Mouse (Mus musculus) lung, postnatal 36 days (tissue): ENCODE data around the gene Stmn1.
A peak's percentile ranks its signal among the peaks of the same experiment; 100 is the strongest.

Experiments used
- DNase-seq: peaks from one replicate; pipeline ENCODE4 v3.0.0; 2022; ENCODE audit warnings: mixed read lengths

The Stmn1 gene

GRCm38 (mm10) chr4:134460277-134460676, 7.8 kb upstream of the Stmn1 start:
- peak; percentile 52 for DNase-seq

DNA sequence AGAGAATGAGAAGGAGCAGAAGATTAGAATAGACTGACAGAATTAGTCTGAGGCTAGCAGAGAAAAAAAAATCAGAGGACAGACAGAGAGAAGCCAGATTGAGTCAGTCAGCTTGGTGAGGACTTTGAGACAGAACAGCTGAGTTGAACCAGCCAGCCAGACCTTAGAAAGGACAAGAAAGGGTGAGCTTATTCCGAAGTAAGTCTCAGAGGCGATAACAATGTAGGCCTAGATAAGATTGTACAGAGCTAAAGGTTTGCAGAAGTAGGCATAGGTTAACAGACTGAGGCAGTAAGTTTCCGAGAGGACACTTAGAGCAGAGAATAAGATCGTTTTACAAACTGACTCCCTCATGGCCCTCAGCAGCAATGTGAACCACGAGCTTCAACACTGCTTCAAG, 6.9 kb upstream of the Stmn1 start:
- no peak for DNase-seq

GRCm38 (mm10) chr4:134465789-134466188, 2.3 kb upstream of the Stmn1 start:
- DNase-seq: no peak

DNA sequence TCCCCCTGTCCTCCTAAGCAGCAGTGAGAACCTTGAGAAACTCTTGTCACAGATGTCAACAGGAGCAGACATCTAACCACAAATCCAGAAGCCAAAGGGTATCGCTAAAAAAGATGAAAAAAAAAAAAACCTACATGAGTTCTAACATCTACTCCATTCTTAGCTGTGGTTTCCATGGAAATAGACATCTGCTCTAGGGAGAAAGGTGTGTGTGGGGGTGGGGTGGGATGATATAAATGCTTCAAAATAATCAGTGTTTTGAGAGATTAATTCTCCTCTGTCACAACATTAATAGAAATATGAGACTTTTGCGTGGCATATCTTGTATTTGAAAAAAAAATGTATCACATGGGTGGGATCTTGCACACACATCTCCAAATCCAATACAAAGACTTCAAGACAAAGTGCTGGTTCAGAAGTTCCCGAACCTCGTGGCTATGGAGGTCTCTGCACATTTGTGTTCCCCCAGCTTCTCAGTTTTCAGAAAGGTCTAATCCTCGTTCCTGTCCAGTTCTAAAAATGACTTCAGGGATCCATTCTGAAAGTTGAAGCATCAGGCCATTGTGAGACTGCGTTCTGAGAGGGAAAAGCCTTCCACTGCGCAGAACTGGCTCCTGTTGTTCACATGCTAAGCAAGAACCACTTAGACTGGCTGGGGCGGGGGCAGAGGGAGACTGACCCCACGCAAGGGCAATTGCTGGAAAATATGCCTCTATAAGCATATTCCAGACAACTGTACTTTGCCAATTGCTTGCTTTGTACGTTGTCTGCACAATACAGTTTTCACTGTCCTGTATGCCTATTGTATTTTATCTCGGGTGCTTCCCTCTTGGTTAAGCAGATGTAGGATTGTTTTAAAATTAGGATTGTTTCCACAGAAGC, 1.5 kb upstream of the Stmn1 start:
- no peak for DNase-seq

- peak; percentile 88 for DNase-seq
Measured at GRCm38 (mm10) chr4:134467435-134468214, 495 bp upstream of the Stmn1 start.

DNA sequence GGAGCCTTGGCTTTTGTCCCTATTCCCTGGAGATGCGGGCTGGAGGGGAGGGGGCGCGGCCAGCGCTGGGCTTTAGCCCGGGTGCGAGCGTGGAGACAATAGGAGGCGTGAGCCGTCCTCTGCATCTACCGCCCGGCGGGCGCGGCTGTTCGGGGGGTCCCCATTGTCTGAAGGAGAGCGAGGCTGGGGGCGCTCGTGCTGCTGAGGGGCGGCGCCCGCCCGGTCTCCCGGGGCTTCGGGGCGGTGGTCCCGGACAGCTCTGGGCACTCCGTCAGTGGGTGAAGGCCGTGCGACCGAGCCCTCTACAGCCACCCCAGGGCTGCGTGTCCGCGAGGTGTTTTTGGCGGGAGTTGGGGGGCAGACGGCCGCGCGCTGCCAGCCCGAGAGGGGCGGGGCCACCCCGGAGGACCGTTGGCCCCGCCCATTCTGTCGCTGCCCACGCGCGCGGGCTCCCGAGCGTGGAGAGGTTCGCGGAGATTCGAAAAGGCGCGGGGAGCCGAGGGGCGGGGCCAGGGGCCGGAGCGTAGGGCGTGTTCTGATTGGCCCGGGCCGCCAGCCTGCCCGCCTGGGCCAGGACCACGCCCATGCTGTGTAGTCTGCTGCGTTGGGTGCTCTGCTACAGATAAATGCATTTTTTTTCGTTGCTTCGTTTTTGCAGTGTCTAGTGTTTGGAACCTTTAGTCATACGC, 602 bp downstream of the Stmn1 start:
- DNase-seq: peak; percentile 96

- no peak for DNase-seq
Measured at GRCm38 (mm10) chr4:134469341-134469796, 1.2 kb downstream of the Stmn1 start.

DNA sequence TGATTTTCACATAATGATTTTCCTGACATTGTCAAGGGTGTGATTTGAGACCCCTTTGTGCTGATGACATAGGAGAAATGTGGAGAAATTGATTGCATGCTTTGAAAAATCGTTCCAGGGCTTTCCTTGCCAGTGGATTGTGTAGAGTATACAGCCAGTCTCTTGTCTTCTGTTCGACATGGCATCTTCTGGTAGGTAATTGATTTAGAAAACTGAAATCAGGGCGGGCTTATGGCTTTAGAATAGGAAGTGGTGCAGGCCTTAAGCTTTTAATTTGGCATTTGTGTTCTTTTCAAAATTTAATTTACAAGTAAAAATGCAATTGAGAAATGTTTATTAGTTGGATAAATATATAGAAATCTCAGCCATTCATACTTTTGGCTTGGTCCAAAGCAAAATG, 1.9 kb downstream of the Stmn1 start:
- no peak for DNase-seq

DNA sequence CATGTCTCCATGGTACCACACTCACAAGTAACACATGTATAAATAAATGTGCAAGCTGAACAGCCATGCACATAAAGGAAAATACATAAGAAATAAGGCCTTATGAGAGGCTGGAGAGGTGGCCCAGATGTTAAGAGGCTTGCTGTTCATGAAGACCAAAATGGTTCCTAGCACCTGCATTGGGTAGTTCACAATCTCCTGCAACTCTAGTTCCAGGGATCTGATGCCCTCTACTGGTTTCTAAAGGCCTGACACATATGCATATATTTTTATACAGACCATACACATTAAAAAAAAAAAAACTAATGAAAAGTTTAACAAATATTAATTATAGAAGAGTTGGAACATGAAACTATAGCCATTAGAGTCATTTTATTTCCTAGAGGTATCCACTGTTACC, 3.3 kb downstream of the Stmn1 start:
- DNase-seq: peak; percentile 44

GRCm38 (mm10) chr4:134473764-134474163, 5.6 kb downstream of the Stmn1 start:
- DNase-seq: no peak

DNA sequence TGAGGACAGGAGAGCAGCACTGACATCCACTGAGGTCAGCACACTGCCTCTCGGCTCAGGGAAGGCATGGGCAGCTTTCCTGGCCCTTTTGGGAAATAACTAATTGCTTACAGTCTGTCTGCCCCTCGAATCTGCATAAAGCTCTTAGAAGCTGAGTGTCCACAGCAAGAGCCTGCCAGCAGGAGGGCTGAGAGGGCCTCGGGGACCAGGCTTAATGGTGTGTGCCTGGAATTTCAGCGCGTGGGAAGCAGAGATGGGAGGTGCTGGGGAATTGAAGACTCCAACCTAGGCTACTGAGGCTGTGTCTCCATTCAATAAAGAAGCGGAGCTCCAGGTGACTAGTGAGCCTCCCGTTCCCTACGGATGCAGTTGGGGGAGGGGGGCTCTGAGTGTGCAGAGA, 6.1 kb downstream of the Stmn1 start:
- no peak for DNase-seq

- peak; percentile 51 for DNase-seq
Measured at GRCm38 (mm10) chr4:134476899-134477298, 8.8 kb downstream of the Stmn1 start.

GRCm38 (mm10) chr4:134478031-134478430, 9.9 kb downstream of the Stmn1 start:
- peak; percentile 93 for DNase-seq

DNA sequence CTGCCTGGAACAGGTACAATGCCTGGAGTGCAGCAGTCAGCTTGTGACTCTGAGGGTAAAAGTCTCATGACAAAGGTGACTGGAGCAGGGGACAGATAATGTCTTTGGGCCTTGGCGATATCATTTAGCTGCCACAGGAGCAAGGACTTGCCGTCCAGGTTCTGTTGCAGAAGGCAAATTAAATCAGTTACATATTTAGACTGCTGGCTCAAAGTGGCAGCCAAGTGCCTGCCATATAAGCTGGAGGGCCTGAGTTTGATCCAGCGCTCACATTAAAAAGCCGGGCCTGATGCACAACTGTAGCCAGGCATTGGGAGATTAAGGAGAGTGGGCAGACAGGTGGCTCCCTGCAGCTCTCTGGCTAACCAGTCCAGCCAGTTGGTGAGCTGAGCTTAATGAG, 11.7 kb downstream of the Stmn1 start:
- no peak for DNase-seq

DNA sequence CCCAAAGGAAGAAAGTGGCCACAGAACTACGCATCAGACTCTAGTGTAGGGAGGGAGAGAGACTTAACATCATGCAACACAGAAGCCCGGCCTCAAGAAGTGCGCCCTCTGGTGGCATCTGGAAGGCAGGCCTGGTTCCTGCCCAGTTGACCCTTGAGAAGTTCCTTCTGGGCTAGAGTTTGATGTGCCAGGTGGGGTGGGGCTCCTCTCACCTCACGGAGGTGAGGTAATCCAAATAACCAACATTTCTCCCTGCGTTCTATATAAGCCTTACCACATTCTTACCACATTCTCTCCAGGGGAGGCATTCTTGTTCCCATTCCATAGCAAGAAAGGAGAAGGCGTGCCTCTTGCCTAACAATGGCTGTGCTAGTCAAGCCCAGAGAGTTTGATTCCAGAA, 12.7 kb downstream of the Stmn1 start:
- DNase-seq: peak; percentile 95

- DNase-seq: no peak
Measured at GRCm38 (mm10) chr4:134481270-134481669, 13.2 kb downstream of the Stmn1 start.

DNA sequence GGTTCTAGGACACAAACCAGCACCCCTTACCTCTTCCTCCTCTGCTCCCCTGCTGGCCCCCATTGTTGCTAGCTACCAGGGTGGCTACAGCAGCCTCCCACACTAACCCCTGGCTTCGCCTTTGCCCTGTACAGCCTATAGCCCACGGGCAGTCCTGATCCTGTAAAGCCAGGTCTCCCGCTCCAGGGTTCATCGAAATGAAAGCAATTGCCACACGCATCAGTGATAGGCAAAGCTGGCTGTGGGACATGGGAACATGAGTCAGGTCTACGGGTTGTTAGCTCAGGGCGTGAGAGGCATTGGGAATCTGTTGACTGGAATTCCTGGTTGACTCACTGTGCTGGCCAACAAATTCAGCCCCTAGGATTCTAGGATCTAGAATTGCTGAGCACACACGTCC, 14.3 kb downstream of the Stmn1 start:
- DNase-seq: no peak

DNA sequence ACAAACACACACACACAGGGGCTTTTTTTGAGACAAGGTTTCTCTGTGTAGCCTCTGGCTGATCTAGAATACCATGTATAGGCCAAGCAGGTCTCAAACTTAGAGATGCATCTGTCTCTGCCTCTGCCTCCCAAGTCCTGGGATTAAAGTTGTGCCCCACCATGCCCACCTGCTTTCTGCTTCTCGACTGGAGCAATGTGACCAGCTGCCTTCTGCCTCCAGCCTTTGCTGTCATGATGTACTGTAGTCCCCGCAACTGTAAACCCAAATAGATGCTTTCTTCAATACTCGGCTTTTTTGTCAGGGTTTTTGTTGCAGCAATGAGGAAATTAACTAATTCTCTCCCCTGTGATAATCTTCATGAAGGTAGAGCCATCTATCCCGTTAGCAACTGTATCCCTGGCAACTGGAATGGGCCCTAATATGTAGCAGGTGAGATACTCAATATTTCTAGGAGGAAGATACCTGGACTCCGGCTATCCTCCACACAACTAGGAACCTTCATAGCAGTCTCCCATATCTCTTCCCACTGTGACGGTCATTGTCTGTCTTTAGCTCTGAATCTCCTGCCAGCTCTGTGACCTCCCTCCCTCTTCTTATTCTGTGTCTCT, 15.1 kb downstream of the Stmn1 start:
- no peak for DNase-seq

DNA sequence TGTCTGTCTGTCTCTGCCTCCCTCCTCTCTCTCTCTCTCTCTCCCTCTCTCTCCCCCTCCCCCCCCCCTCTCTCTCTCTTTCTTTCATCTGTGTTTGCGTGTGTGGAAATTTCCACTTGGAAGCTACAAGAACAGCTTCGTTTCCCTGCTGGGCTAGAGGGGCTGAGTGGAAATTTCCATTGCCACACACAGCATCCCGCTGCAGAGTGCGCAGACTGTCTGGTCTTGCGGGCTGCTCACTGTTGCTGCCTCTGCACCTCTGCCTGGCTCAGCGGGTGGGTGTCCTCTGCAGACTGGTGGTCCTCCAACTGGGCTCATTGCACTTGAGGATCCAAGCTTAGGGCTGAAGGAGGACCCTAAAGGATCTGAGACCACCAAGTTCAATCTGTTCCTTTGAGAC, 15.6 kb downstream of the Stmn1 start:
- DNase-seq: peak; percentile 39

GRCm38 (mm10) chr4:134484231-134484630, 16.1 kb downstream of the Stmn1 start:
- no peak for DNase-seq

GRCm38 (mm10) chr4:134485151-134485900, 17.2 kb downstream of the Stmn1 start:
- DNase-seq: no peak

DNA sequence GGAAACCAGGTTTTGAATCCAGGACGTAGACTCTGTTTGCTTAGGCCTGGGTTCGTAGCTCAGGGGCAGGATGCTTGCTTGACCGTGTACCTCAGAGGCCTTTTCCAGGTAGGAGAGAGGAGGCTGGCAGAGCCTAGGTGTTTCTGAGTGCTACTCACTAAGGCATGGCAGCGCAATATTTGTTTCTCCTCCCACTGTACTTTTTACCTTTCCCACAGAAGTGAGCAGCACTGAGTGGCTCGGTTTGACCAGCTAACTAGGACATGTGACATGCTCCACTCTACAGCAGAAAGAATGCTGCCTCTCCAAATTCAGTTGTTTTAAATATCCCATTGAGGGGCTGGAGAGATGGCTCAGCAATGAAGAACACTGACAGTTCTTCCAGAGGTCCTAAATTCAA, 20.1 kb downstream of the Stmn1 start:
- DNase-seq: peak; percentile 72
